Mouse (Mus musculus): Measurements from ENCODE around the gene Lrguk. TPM values are rescaled to one million over a fixed set of nuclear protein-coding genes. Genes with fewer than 3 reads are reported as not detected.

Gene Lrguk
- polyA plus RNA-seq, 1 experiment from 2014 or later, result 1.2 TPM

DNA sequence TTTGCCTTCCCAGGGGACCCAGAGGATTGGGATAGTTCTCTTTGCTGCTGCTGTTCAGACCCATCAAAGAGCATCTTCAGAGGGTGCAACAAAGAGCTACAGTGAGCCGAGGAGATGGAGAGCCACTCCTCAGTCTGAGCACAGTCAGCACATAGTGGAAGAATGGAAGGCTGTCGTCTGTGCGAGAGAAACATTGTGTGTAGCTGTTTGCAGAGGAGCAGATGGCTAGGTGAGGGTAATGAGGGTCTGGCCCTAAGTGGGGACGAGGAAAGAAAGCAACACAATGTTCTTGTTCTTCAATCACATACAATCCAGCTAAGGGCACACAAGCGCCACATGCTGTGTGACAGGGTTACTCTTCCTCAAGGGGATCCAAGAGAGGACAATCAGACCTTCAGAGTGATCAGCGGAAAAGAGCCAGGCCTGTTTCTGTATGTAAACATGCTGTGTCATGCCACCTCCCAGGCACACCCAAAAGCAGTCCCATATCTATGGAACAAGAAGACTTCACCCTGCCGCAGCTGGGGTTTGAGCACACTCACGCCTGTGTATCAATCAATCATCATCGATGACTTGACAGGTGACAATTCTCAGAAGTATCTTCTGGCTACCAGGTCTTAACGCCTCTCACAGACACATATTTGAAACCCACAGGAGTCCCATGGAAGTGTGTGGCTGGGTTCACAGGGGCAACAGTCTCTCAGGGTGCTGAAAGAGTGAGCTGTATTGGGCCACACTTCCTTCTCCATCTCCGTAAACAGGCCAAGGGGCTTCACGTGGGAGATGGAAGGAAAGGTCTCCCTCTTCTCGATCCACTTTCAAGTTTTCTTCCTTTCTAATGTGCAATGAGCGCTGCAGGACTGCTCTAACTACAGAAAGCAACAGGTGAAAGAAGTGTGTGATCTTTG lies 127.8 kb downstream of the Lrguk start:
- H3K9ac ChIP-seq (ENCODE audit: low read length), result no peak overlapping the region
- no peaks in the 10 kb centered on the region for H3K9me3 ChIP-seq (ENCODE audit: control insufficient read depth, low read length)
- peaks cover 7% of the 10 kb centered on the region for H3K36me3 ChIP-seq (ENCODE audit: control insufficient read depth, insufficient read depth, low read length)
- H3K27me3 ChIP-seq (ENCODE audit: control insufficient read depth, insufficient read depth, low read length), result no peaks in the 10 kb centered on the region
- WGBS, result 78% methylated on average over 14 of the region's 14 CpGs
- no peaks in the 10 kb centered on the region for H3K4me1 ChIP-seq (ENCODE audit: control insufficient read depth, insufficient read depth, low read length)
- no peak for ATAC-seq (ENCODE audit: insufficient read depth, low FRiP score, low TSS enrichment)
- no peak overlapping the region for H3K4me3 ChIP-seq (ENCODE audit: low read depth, low read length)
- no peak overlapping the region for H3K27ac ChIP-seq (ENCODE audit: low read depth, low read length)
- DNase-seq (ENCODE audit: low spot score), result no peak
- H3K4me2 ChIP-seq (ENCODE audit: low read depth), result no peak overlapping the region

DNA sequence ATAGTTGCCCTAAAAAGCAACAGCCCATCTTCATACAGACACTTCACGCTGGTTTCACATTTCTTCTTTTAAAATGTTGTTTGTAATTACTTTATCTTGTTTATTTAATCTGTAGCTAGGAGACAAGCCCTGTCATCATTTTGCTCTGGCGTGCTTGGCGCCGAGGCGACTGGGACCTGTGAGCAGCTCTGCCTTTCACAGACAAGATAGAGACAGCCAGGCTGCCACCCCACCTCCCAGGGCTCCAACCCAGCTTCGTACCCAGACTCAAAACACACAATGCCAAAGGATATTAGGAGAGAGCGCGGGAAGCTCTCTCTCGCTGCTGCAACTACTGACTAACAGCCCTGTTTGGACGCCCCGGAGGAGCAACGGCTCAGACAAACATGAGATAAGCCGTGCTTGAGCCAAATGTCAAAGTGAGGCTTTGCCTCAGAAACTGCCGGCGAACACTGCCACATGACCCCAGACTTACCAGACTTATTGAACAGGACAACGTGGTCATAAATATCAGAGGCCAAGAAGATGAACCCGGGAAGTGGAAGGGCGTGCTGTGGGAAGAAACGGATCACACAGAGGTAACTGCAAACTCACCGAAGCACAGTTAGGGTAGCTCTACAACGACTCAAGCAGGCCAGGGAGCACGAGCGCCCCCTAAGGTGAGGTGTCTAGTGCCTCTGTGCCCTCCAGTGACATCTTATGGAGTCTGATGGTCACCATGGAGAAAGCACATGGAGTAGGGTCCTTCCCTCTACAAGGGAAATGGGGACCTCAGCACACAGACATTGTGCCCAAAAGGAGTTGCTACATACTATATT lies 131.0 kb downstream of the Lrguk start:
- Histone ChIP-seq H3K4me3 (ENCODE audit: low read depth, low read length) (no peak overlapping the region), H3K27ac (ENCODE audit: low read depth, low read length) (no peak overlapping the region), H3K9ac (ENCODE audit: low read length) (no peak overlapping the region), H3K27me3 (ENCODE audit: control insufficient read depth, insufficient read depth, low read length) (no peaks in the 10 kb centered on the region), H3K4me1 (ENCODE audit: control insufficient read depth, insufficient read depth, low read length) (no peaks in the 10 kb centered on the region), H3K36me3 (ENCODE audit: control insufficient read depth, insufficient read depth, low read length) (peaks cover 7% of the 10 kb centered on the region), H3K9me3 (ENCODE audit: control insufficient read depth, low read length) (no peaks in the 10 kb centered on the region), H3K4me2 (ENCODE audit: low read depth) (no peak overlapping the region)
- ATAC-seq (ENCODE audit: insufficient read depth, low FRiP score, low TSS enrichment), result no peak
- 88% methylated on average over 23 of the region's 23 CpGs for WGBS
- DNase-seq (ENCODE audit: low spot score), result no peak

DNA sequence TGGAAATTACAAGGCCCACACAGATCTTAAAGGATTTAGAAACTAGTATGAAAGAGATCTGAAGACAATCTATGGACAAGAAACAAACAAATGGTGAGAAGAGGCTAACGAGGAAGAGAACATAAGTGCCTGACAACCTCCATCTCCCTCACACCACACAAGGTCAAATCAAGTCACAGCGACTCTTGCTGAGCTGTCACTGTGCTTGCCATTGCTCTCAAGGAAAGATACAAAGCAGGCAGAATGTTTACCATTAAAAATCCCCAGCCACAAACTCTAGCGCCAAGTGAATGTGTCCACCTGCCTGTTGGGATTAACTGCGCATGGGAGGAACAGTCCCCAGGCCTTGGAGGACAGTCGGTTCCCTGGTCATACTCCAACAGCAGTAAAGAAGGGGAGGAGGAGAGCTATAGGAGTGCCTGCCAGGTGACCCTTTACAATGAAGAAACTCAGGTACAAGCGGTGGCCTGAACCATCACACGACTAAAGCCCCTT lies 131.6 kb downstream of the Lrguk start:
- no peak overlapping the region for H3K4me2 ChIP-seq (ENCODE audit: low read depth)
- DNase-seq (ENCODE audit: low spot score) (no peak), ATAC-seq (ENCODE audit: insufficient read depth, low FRiP score, low TSS enrichment) (no peak)
- no peaks in the 10 kb centered on the region for H3K9me3 ChIP-seq (ENCODE audit: control insufficient read depth, low read length)
- 94% methylated on average over 7 of the region's 7 CpGs for WGBS
- peaks cover 7% of the 10 kb centered on the region for H3K36me3 ChIP-seq (ENCODE audit: control insufficient read depth, insufficient read depth, low read length)
- no peak overlapping the region for H3K27ac ChIP-seq (ENCODE audit: low read depth, low read length)
- no peak overlapping the region for H3K4me3 ChIP-seq (ENCODE audit: low read depth, low read length)
- no peak overlapping the region for H3K9ac ChIP-seq (ENCODE audit: low read length)
- no peaks in the 10 kb centered on the region for H3K27me3 ChIP-seq (ENCODE audit: control insufficient read depth, insufficient read depth, low read length)
- H3K4me1 ChIP-seq (ENCODE audit: control insufficient read depth, insufficient read depth, low read length), result no peaks in the 10 kb centered on the region

DNA sequence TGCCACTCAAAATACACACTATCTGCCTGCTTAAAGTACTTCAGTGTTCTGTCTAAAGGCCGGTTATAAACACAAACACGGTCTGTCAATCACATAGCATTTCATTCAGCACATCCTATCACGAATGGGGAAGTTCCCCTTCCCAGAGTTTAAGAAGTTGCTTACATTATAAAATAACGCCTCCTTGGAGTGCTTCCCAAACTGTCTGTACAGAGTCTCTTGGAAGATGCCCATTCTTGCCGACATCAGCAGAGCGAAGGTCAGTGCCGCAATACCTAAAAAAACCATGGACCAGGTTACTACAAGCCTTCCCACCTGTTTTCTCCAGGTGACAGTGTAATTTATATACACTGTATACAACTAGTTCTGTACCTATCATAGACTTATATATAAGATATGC lies 132.3 kb downstream of the Lrguk start:
- Histone ChIP-seq H3K36me3 (ENCODE audit: control insufficient read depth, insufficient read depth, low read length) (peaks cover 7% of the 10 kb centered on the region), H3K4me3 (ENCODE audit: low read depth, low read length) (no peak overlapping the region), H3K4me1 (ENCODE audit: control insufficient read depth, insufficient read depth, low read length) (no peaks in the 10 kb centered on the region), H3K27me3 (ENCODE audit: control insufficient read depth, insufficient read depth, low read length) (no peaks in the 10 kb centered on the region), H3K9me3 (ENCODE audit: control insufficient read depth, low read length) (no peaks in the 10 kb centered on the region), H3K27ac (ENCODE audit: low read depth, low read length) (no peak overlapping the region), H3K9ac (ENCODE audit: low read length) (no peak overlapping the region), H3K4me2 (ENCODE audit: low read depth) (no peak overlapping the region)
- no peak for DNase-seq (ENCODE audit: low spot score)
- 94% methylated on average over 7 of the region's 7 CpGs for WGBS
- ATAC-seq (ENCODE audit: insufficient read depth, low FRiP score, low TSS enrichment), result no peak

DNA sequence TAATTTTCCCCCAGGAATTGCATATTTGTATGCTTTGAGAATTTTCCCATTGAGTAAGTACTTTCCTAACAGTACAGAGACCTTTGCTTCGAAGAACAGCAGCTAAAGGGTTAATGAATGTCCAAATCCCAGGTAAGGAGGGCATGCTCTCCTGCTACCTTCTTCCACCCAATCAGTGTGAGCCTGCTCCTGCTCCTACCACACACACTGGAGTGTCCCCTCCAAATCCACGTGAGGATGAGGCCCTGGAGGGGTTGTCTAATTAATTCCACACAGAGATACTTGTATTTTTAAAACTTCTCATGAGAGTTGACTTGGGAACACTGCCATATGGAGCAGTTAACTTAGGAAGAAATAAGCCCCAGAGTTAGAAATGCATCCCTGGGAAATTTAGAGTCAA lies 133.4 kb downstream of the Lrguk start:
- Histone ChIP-seq H3K4me1 (ENCODE audit: control insufficient read depth, insufficient read depth, low read length) (no peaks in the 10 kb centered on the region), H3K27me3 (ENCODE audit: control insufficient read depth, insufficient read depth, low read length) (no peaks in the 10 kb centered on the region), H3K9me3 (ENCODE audit: control insufficient read depth, low read length) (no peaks in the 10 kb centered on the region), H3K27ac (ENCODE audit: low read depth, low read length) (no peak overlapping the region), H3K36me3 (ENCODE audit: control insufficient read depth, insufficient read depth, low read length) (peaks cover 5% of the 10 kb centered on the region), H3K9ac (ENCODE audit: low read length) (no peak overlapping the region), H3K4me3 (ENCODE audit: low read depth, low read length) (no peak overlapping the region), H3K4me2 (ENCODE audit: low read depth) (no peak overlapping the region)
- WGBS, result 80% methylated on average over 2 of the region's 2 CpGs
- ATAC-seq (ENCODE audit: insufficient read depth, low FRiP score, low TSS enrichment) (no peak), DNase-seq (ENCODE audit: low spot score) (no peak)

DNA sequence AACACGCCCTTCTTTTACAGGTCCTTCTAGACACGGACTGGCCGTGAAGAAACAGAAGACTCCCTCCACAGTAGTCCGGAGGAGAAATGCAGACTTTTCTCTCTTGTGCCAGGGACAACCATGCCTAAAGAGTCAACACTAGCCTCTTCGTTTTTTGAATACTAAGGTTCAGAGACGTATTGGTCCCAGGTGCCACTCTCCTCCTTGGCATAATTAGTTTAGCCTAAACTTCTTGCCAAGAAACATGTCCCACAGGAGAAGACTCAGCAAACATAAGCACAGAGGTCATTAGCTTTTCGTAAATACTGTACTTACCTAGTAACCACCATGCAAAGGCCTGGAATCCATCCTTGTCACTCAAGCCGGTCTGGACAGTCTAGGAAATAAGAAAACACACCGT lies 133.8 kb downstream of the Lrguk start:
- DNase-seq (ENCODE audit: low spot score), result no peak
- H3K9ac ChIP-seq (ENCODE audit: low read length), result no peak overlapping the region
- no peak overlapping the region for H3K27ac ChIP-seq (ENCODE audit: low read depth, low read length)
- no peak overlapping the region for H3K4me2 ChIP-seq (ENCODE audit: low read depth)
- H3K9me3 ChIP-seq (ENCODE audit: control insufficient read depth, low read length), result no peaks in the 10 kb centered on the region
- peaks cover 4% of the 10 kb centered on the region; the same call in 1 of the 2 replicates for H3K36me3 ChIP-seq (ENCODE audit: control insufficient read depth, insufficient read depth, low read length)
- no peaks in the 10 kb centered on the region for H3K4me1 ChIP-seq (ENCODE audit: control insufficient read depth, insufficient read depth, low read length)
- no peaks in the 10 kb centered on the region for H3K27me3 ChIP-seq (ENCODE audit: control insufficient read depth, insufficient read depth, low read length)
- 89% methylated on average over 9 of the region's 9 CpGs for WGBS
- ATAC-seq (ENCODE audit: insufficient read depth, low FRiP score, low TSS enrichment), result no peak
- H3K4me3 ChIP-seq (ENCODE audit: low read depth, low read length), result no peak overlapping the region

DNA sequence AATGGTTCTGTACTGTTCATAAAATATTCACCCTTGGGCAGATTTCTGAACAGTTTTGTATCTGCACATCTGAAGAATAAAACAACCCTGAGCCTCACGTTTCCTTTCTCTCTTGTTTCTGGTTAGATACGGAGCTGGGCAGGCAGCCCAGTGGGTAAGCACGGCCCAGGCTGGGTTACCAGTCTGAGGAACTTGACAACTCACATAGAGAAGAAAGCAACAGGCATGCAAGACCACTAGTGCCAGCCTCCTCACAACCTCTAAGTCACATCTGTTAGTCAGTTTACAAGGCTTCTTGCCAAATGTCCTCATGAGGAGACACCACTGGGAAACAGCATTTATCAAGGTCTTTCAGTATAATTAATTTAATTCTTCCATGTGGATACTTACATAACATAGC lies 139.6 kb downstream of the Lrguk start:
- no peak for ATAC-seq (ENCODE audit: insufficient read depth, low FRiP score, low TSS enrichment)
- no peak overlapping the region for H3K4me2 ChIP-seq (ENCODE audit: low read depth)
- H3K4me3 ChIP-seq (ENCODE audit: low read depth, low read length), result no peak overlapping the region
- no peaks in the 10 kb centered on the region for H3K36me3 ChIP-seq (ENCODE audit: control insufficient read depth, insufficient read depth, low read length)
- no peaks in the 10 kb centered on the region for H3K27me3 ChIP-seq (ENCODE audit: control insufficient read depth, insufficient read depth, low read length)
- no peak overlapping the region for H3K9ac ChIP-seq (ENCODE audit: low read length)
- H3K9me3 ChIP-seq (ENCODE audit: control insufficient read depth, low read length), result no peaks in the 10 kb centered on the region
- WGBS, result 86% methylated on average over 3 of the region's 3 CpGs
- no peak overlapping the region for H3K27ac ChIP-seq (ENCODE audit: low read depth, low read length)
- DNase-seq (ENCODE audit: low spot score), result no peak
- H3K4me1 ChIP-seq (ENCODE audit: control insufficient read depth, insufficient read depth, low read length), result no peaks in the 10 kb centered on the region

DNA sequence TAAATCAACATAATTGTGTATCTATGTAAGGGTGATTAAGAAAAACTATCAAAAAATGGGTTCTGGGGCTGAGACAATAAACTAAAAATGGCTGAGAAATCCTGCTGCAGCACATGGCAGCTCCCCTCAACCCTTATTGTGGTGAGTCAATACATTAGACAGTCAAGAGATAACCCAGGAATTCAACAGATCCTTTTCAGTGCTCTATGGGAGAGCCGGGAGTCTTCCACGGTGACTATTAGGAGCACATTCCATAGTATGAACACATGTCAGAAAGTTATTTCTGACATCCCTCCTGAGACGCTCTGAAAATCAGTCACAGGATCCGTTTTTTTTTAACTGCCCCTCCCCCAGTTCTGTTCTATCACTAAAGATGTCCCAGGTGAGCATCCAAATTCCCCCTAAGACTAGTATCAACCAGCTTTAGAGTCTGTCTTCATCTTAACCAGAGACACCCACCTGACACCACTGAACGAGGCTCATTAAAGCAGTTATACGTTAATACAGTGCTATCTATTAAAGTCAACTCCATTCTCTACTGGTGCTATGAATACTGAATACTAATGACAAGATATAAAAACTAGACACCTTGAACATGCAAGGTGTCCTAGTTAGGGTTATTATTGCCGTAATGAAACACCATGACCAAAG lies 141.7 kb downstream of the Lrguk start:
- H3K4me3 ChIP-seq (ENCODE audit: low read depth, low read length), result no peak overlapping the region
- H3K9me3 ChIP-seq (ENCODE audit: control insufficient read depth, low read length), result no peaks in the 10 kb centered on the region
- 91% methylated on average over 7 of the region's 7 CpGs for WGBS
- no peak overlapping the region for H3K27ac ChIP-seq (ENCODE audit: low read depth, low read length)
- H3K36me3 ChIP-seq (ENCODE audit: control insufficient read depth, insufficient read depth, low read length), result no peaks in the 10 kb centered on the region
- H3K27me3 ChIP-seq (ENCODE audit: control insufficient read depth, insufficient read depth, low read length), result no peaks in the 10 kb centered on the region
- ATAC-seq (ENCODE audit: insufficient read depth, low FRiP score, low TSS enrichment) (no peak), DNase-seq (ENCODE audit: low spot score) (no peak)
- H3K9ac ChIP-seq (ENCODE audit: low read length), result no peak overlapping the region
- H3K4me2 ChIP-seq (ENCODE audit: low read depth), result no peak overlapping the region
- peaks cover 3% of the 10 kb centered on the region; the same call in 1 of the 2 replicates for H3K4me1 ChIP-seq (ENCODE audit: control insufficient read depth, insufficient read depth, low read length)
